Mouse (Mus musculus): Measurements from ENCODE around the gene Ndufab1. TPM values are rescaled to one million over a fixed set of nuclear protein-coding genes. Genes with fewer than 3 reads are reported as not detected.

The Ndufab1 gene
- total RNA-seq, 2 experiments from 2014 or later = 291 to 298 TPM

GRCm38 (mm10) chr7:122067517-122068381 is 33.9 kb downstream of the Ndufab1 start:
- DNase-seq (ENCODE audit: low spot score in 2 of 2) = peak in 1 of 2 experiments; percentile 23

- DNase-seq (ENCODE audit: low spot score in 2 of 2) = peak; percentile 95 to 97
Measured at GRCm38 (mm10) chr7:122066945-122067516, 34.7 kb downstream of the Ndufab1 start, which contains the start of the genes Ubfd1 and Ears2. Gene Ubfd1 (plus strand): TSS chr7:122067175. Gene Ears2 (minus strand): TSS chr7:122067263.

- DNase-seq (ENCODE audit: low spot score in 2 of 2) = peak in 1 of 2 experiments; percentile 13
Measured at GRCm38 (mm10) chr7:122066102-122066944, 35.4 kb downstream of the Ndufab1 start.

GRCm38 (mm10) chr7:122065656-122066055 is 36.0 kb downstream of the Ndufab1 start:
- DNase-seq (ENCODE audit: low spot score in 2 of 2) = no peak

GRCm38 (mm10) chr7:122056633-122057032 is 45.1 kb downstream of the Ndufab1 start:
- DNase-seq (ENCODE audit: low spot score in 2 of 2) = no peak

GRCm38 (mm10) chr7:122050834-122051233 is 50.9 kb downstream of the Ndufab1 start:
- no peak for DNase-seq (ENCODE audit: low spot score in 2 of 2)

GRCm38 (mm10) chr7:122048191-122048590 is 53.5 kb downstream of the Ndufab1 start:
- DNase-seq (ENCODE audit: low spot score in 2 of 2) = no peak

GRCm38 (mm10) chr7:122046813-122047212 is 54.9 kb downstream of the Ndufab1 start:
- DNase-seq (ENCODE audit: low spot score in 2 of 2) = no peak

- no peak for DNase-seq (ENCODE audit: low spot score in 2 of 2)
Measured at GRCm38 (mm10) chr7:122045711-122046110, 56.0 kb downstream of the Ndufab1 start.

GRCm38 (mm10) chr7:122045181-122045634 is 56.5 kb downstream of the Ndufab1 start:
- DNase-seq (ENCODE audit: low spot score in 2 of 2) = no peak

GRCm38 (mm10) chr7:122044106-122044505 is 57.6 kb downstream of the Ndufab1 start:
- no peak for DNase-seq (ENCODE audit: low spot score in 2 of 2)

Other genes with a start within 250 kb of the Ndufab1 start
- gene Scnn1b, start 236.8 kb downstream of the Ndufab1 start, total RNA-seq (2021) = not detected
- 10 to 100 TPM; 33.7 to 34.6 TPM for gene Cog7, start 120.2 kb downstream of the Ndufab1 start, total RNA-seq (2021)
- 10 to 100 TPM; 34.1 to 36.0 TPM for gene Gga2, start 80.7 kb downstream of the Ndufab1 start, total RNA-seq (2021)
- 10 to 100 TPM; 71.6 to 71.8 TPM for gene Ubfd1, start 34.7 kb downstream of the Ndufab1 start, total RNA-seq (2021)
- 1 to 10 TPM; 7.7 to 8.4 TPM for gene Ears2, start 34.6 kb downstream of the Ndufab1 start, total RNA-seq (2021)
- gene Palb2, start 31.1 kb upstream of the Ndufab1 start, total RNA-seq (2021) = 1 to 10 TPM; 2.7 to 3.0 TPM
- gene Dctn5, start 31.2 kb upstream of the Ndufab1 start, total RNA-seq (2021) = 100 to 1,000 TPM in 1 of 2 experiments, 10 to 100 TPM in 1; 89.0 to 106 TPM
- 1 to 10 TPM; 4.8 to 5.4 TPM for gene Plk1, start 57.6 kb upstream of the Ndufab1 start, total RNA-seq (2021)
- 1 to 10 TPM in 1 of 2 experiments, under 1 TPM in 1; 0.89 to 1.2 TPM for gene Ern2, start 84.3 kb upstream of the Ndufab1 start, total RNA-seq (2021)
- gene Chp2, start 117.6 kb upstream of the Ndufab1 start, total RNA-seq (2021) = 1 to 10 TPM; 3.0 to 3.6 TPM
- gene Prkcb, start 186.9 kb upstream of the Ndufab1 start, total RNA-seq (2021) = 100 to 1,000 TPM; 621 to 648 TPM